Mouse (Mus musculus) spleen, adult 10 weeks (tissue): ENCODE results near the gene Olfr943. TPM values are rescaled to one million over a fixed set of nuclear protein-coding genes. Genes with fewer than 3 reads are reported as not detected.

Source experiments
- polyA plus RNA-seq: library from polyadenylated mRNA; stranded (reverse); fragments of 350-450 nt; fragmentation: Illumina TruSeq; extraction: RNeasy Lipid Tissue Mini Kit (QIAGEN cat#74804); gene quantifications from one replicate; pipeline ENCODE4 v1.2.3, GENCODE M21; 2015; ENCODE audit warnings: low replicate concordance; ENCODE audit not compliant: insufficient read depth

Olfr943 gene
- not detected for polyA plus RNA-seq

GRCm38 (mm10) chr9:39166004-39166403 lies at the start of gene Olfr943:
Olfr943 (plus strand) TSS chr9:39166304.

GRCm38 (mm10) chr9:39127831-39128230 lies 38.3 kb upstream of the Olfr943 start, which contains the start of gene Olfr27:
Olfr27 (plus strand) TSS chr9:39128131.

GRCm38 (mm10) chr9:39201620-39202019 lies 35.5 kb downstream of the Olfr943 start, which contains the start of gene Olfr944:
Olfr944 (plus strand) TSS chr9:39201920.

Other genes with a start within 250 kb of the Olfr943 start
- not detected for gene Olfr930, start 236.5 kb upstream of the Olfr943 start, polyA plus RNA-seq
- not detected for gene Olfr933, start 194.0 kb upstream of the Olfr943 start, polyA plus RNA-seq
- gene Olfr934, start 178.0 kb upstream of the Olfr943 start, polyA plus RNA-seq: not detected
- not detected for gene Olfr935, start 166.6 kb upstream of the Olfr943 start, polyA plus RNA-seq
- not detected for gene Olfr146, start 142.9 kb upstream of the Olfr943 start, polyA plus RNA-seq
- gene Olfr937, start 101.4 kb upstream of the Olfr943 start, polyA plus RNA-seq: not detected
- not detected for gene Olfr938, start 87.4 kb upstream of the Olfr943 start, polyA plus RNA-seq
- not detected for gene Olfr27, start 38.2 kb upstream of the Olfr943 start, polyA plus RNA-seq
- gene Olfr944, start 35.6 kb downstream of the Olfr943 start, polyA plus RNA-seq: not detected
- gene Olfr1537, start 83.7 kb downstream of the Olfr943 start, polyA plus RNA-seq: not detected
- gene Olfr945, start 110.5 kb downstream of the Olfr943 start, polyA plus RNA-seq: not detected
- not detected for gene Olfr948, start 159.7 kb downstream of the Olfr943 start, polyA plus RNA-seq
- gene Olfr951, start 221.1 kb downstream of the Olfr943 start, polyA plus RNA-seq: not detected